Mouse (Mus musculus) gastrocnemius, postnatal 36 days (tissue): Measurements from ENCODE around the gene Mnat1. TPM values are rescaled to one million over a fixed set of nuclear protein-coding genes. Genes with fewer than 3 reads are reported as not detected.
"Not testable (repeated sequence)": the region's sequence is repeated elsewhere in the genome, so short reads cannot be mapped to it uniquely, and the experiment has no call there.

Experiments
- DNase-seq, 2 experiments: peaks; one replicate each; pipeline ENCODE4 v3.0.0; 2022
- intact Hi-C: fragments of 180-260 bp; cut with DNase I; formaldehyde crosslinking; loops from one replicate; pipeline ENCODE4 v1.15.1; 2025
- long read RNA-seq, 2 experiments: library from polyadenylated mRNA; stranded (forward); transcript quantifications; one replicate each; pipeline ENCODE4 v2.0.0; 2021
- total RNA-seq, 2 experiments: library from RNA; stranded (reverse); gene quantifications; 2 replicates each; pipeline ENCODE4 v1.2.3; 2021

The Mnat1 gene
- total RNA-seq: 10 to 100 TPM; 13.1 to 15.9 TPM
- long read RNA-seq, experiment 1, partial matches to known transcripts: 0 of 3 reads
- long read RNA-seq, experiment 1, other reads (novel, unspliced or antisense): 0 of 3 reads
- long read RNA-seq, experiment 2, transcript Mnat1-201 (8 exons, 2,505 nt): major isoform, 6 of 10 reads
- long read RNA-seq, experiment 2, partial matches to known transcripts: 4 of 10 reads
- long read RNA-seq, experiment 2, other reads (novel, unspliced or antisense): 0 of 10 reads

GRCm38 (mm10) chr12:73123093-73124041 lies at the start of gene Mnat1:
Mnat1 (plus strand) TSS chr12:73123717.
- peak; percentile 72 to 90 for DNase-seq
- intact Hi-C loops: no loop called here

GRCm38 (mm10) chr12:73081828-73082227 lies 41.7 kb upstream of the Mnat1 start:
- DNase-seq: not testable (repeated sequence)

GRCm38 (mm10) chr12:73083773-73084172 lies 39.7 kb upstream of the Mnat1 start:
- intact Hi-C loops: no loop called here
- no peak for DNase-seq

More at GRCm38 (mm10) chr12:73081828-73082227, 41.7 kb upstream of the Mnat1 start:
- intact Hi-C loops: not testable (repeated sequence)

GRCm38 (mm10) chr12:73085739-73086630 lies 37.5 kb upstream of the Mnat1 start:
- intact Hi-C loops: no loop called here
- DNase-seq: no peak

GRCm38 (mm10) chr12:73087086-73087485 lies 36.4 kb upstream of the Mnat1 start:
- DNase-seq: no peak
- intact Hi-C loops: no loop called here

GRCm38 (mm10) chr12:73088500-73088899 lies 35.0 kb upstream of the Mnat1 start:
- intact Hi-C loops: no loop called here
- no peak for DNase-seq

- DNase-seq: no peak
- intact Hi-C loops: no loop called here
These were observed 34.6 kb upstream of the Mnat1 start for GRCm38 (mm10) chr12:73088911-73089310.

- intact Hi-C loops: no loop called here
These were observed 32.7 kb upstream of the Mnat1 start for GRCm38 (mm10) chr12:73090672-73091335.

GRCm38 (mm10) chr12:73094189-73094588 lies 29.3 kb upstream of the Mnat1 start:
- intact Hi-C loops: no loop called here
- no peak for DNase-seq

More at GRCm38 (mm10) chr12:73090672-73091335, 32.7 kb upstream of the Mnat1 start:
- DNase-seq: no peak

GRCm38 (mm10) chr12:73094605-73095004 lies 28.9 kb upstream of the Mnat1 start:
- no peak for DNase-seq
- intact Hi-C loops: no loop called here

- DNase-seq, intact Hi-C loops: not testable (repeated sequence)
These were observed 27.3 kb upstream of the Mnat1 start for GRCm38 (mm10) chr12:73096177-73096576.

- DNase-seq: no peak
- intact Hi-C loops: no loop called here
These were observed 24.9 kb upstream of the Mnat1 start for GRCm38 (mm10) chr12:73098593-73098992.

- intact Hi-C loops: no loop called here
- no peak for DNase-seq
These were observed 19.8 kb upstream of the Mnat1 start for GRCm38 (mm10) chr12:73103713-73104112.

- no peak for DNase-seq
- intact Hi-C loops: no loop called here
These were observed 15.7 kb upstream of the Mnat1 start for GRCm38 (mm10) chr12:73107821-73108220.

GRCm38 (mm10) chr12:73110431-73111111 lies 12.9 kb upstream of the Mnat1 start:
- DNase-seq: no peak
- intact Hi-C loops: loop anchor here (10.0 kb wide), 1 partner anchor 94 kb away; no protein-coding TSS in a partner anchor

GRCm38 (mm10) chr12:73111561-73112325 lies 11.8 kb upstream of the Mnat1 start:
- intact Hi-C loops: loop anchor here (2.0 to 10.0 kb wide), 2 partner anchors 59 to 93 kb away; partner anchors contain the start of gene Six1
- peak; percentile 27 to 31 for DNase-seq

- intact Hi-C loops: loop anchor here (2.0 to 10.0 kb wide), 2 partner anchors 60 to 92 kb away; partner anchors contain the start of gene Six1
These were observed 11.0 kb upstream of the Mnat1 start for GRCm38 (mm10) chr12:73112326-73113087.

More at GRCm38 (mm10) chr12:73112326-73113087, 11.0 kb upstream of the Mnat1 start:
- DNase-seq: peak; percentile 14 to 53
